In genomic region chr7:35741858-35742257, GRCm38 (mm10) we compare ENCODE assay signal across 20 mouse cellular contexts. TPM values are rescaled to one million over a fixed set of nuclear protein-coding genes. Genes with fewer than 3 reads are reported as not detected.
DNase-seq lines count a peak whose midpoint lies in the region; ATAC-seq and TF ChIP-seq lines count a peak whose summit lies in the region.
"Had no signal": no experiment of that assay in that cellular context is flagged by ENCODE, and none has a peak within 500 bp of the region (broad histone marks: within the 10 kb centered on the region; RNA-seq: fewer than 3 reads in every experiment).

No protein-coding gene starts in this region.

- 77% methylated on average over 5 of the region's 5 CpGs for WGBS in hindbrain, embryonic 13.5 days
- 76% methylated on average over 5 of the region's 5 CpGs for WGBS in hindbrain, embryonic 14.5 days
- WGBS in stomach, postnatal 0 days, result 66% methylated on average over 5 of the region's 5 CpGs
- 71% methylated on average over 5 of the region's 5 CpGs for WGBS in liver, postnatal 0 days (ENCODE audit: insufficient replicate concordance)

- peaks cover 80% of the 10 kb centered on the region for H3K36me3 ChIP-seq in hindbrain, embryonic 13.5 days
- peaks cover 47% of the 10 kb centered on the region for H3K36me3 ChIP-seq in hindbrain, embryonic 14.5 days (replicated peaks; ENCODE audit: control insufficient read depth, insufficient read depth)
- H3K36me3 ChIP-seq in stomach, postnatal 0 days (ENCODE audit: control insufficient read depth, insufficient read depth, low read length), result no peaks in the 10 kb centered on the region
- H3K36me3 ChIP-seq in liver, postnatal 0 days (replicated peaks; ENCODE audit: insufficient read depth, low read length), result no peaks in the 10 kb centered on the region

- no peak for TF ChIP-seq EP300 in stomach, postnatal 0 days (optimal IDR thresholded peaks at IDR 0.05)
- TF ChIP-seq EP300 in liver, postnatal 0 days (IDR thresholded peaks at IDR 0.05; ENCODE audit: low read depth), result no peak

- TF ChIP-seq CTCF in stomach, postnatal 0 days (IDR thresholded peaks at IDR 0.05; ENCODE audit: low read depth), result no peak
- TF ChIP-seq CTCF in liver, postnatal 0 days (IDR thresholded peaks at IDR 0.05; ENCODE audit: low read depth), result no peak

- H3K4me1 ChIP-seq in hindbrain, embryonic 13.5 days (replicated peaks), result peaks cover 3% of the 10 kb centered on the region; the same call in 1 of the 2 replicates
- no peaks in the 10 kb centered on the region for H3K4me1 ChIP-seq in hindbrain, embryonic 14.5 days (replicated peaks; ENCODE audit: control insufficient read depth, insufficient read depth, low read length)
- no peaks in the 10 kb centered on the region for H3K4me1 ChIP-seq in stomach, postnatal 0 days (replicated peaks; ENCODE audit: control insufficient read depth, insufficient read depth)
- peaks cover 3% of the 10 kb centered on the region; the same call in 1 of the 2 replicates for H3K4me1 ChIP-seq in liver, postnatal 0 days (ENCODE audit: insufficient read depth)
- H3K4me1 ChIP-seq: embryonic facial prominence, embryonic 12.5 days; heart, embryonic 12.5 days; hindbrain, embryonic 10.5 days had no signal

- no peak overlapping the region for H3K9ac ChIP-seq in hindbrain, embryonic 13.5 days
- no peak overlapping the region for H3K9ac ChIP-seq in hindbrain, embryonic 14.5 days
- peak overlapping the region; percentile 18; the same call in 1 of the 2 replicates for H3K9ac ChIP-seq in stomach, postnatal 0 days (ENCODE audit: low read length)
- H3K9ac ChIP-seq in liver, postnatal 0 days (replicated peaks), result no peak overlapping the region
- H3K9ac ChIP-seq: embryonic facial prominence, embryonic 12.5 days; forebrain, embryonic 12.5 days; heart, embryonic 12.5 days had no signal

- no peaks in the 10 kb centered on the region for H3K9me3 ChIP-seq in hindbrain, embryonic 13.5 days
- no peaks in the 10 kb centered on the region for H3K9me3 ChIP-seq in hindbrain, embryonic 14.5 days (ENCODE audit: control insufficient read depth, low read length)
- no peaks in the 10 kb centered on the region for H3K9me3 ChIP-seq in stomach, postnatal 0 days (ENCODE audit: control insufficient read depth, low read length)
- no peaks in the 10 kb centered on the region; the same call in 1 of the 2 replicates for H3K9me3 ChIP-seq in liver, postnatal 0 days (ENCODE audit: low read length)
- H3K9me3 ChIP-seq: G1E had no signal

- ATAC-seq in hindbrain, embryonic 13.5 days (ENCODE audit: low FRiP score), result no peak
- no peak for ATAC-seq in hindbrain, embryonic 14.5 days (ENCODE audit: low FRiP score)
- ATAC-seq in stomach, postnatal 0 days (ENCODE audit: low FRiP score, low TSS enrichment), result no peak
- ATAC-seq in liver, postnatal 0 days, result no peak
- ATAC-seq: hindbrain, embryonic 16.5 days had no signal

- no peaks in the 10 kb centered on the region for H3K27me3 ChIP-seq in hindbrain, embryonic 13.5 days
- no peaks in the 10 kb centered on the region for H3K27me3 ChIP-seq in hindbrain, embryonic 14.5 days (ENCODE audit: control insufficient read depth, insufficient read depth, low read length)
- H3K27me3 ChIP-seq in stomach, postnatal 0 days (ENCODE audit: control insufficient read depth, insufficient read depth, low read length), result no peaks in the 10 kb centered on the region
- no peaks in the 10 kb centered on the region for H3K27me3 ChIP-seq in liver, postnatal 0 days (ENCODE audit: insufficient read depth, low read length)
- H3K27me3 ChIP-seq: embryonic facial prominence, embryonic 12.5 days; forebrain, embryonic 12.5 days; heart, embryonic 12.5 days had no signal

- peak overlapping the region; percentile 8; the same call in 1 of the 2 replicates for H3K27ac ChIP-seq in hindbrain, embryonic 13.5 days
- H3K27ac ChIP-seq in hindbrain, embryonic 14.5 days, result no peak overlapping the region
- H3K27ac ChIP-seq in stomach, postnatal 0 days (replicated peaks), result peak overlapping the region; percentile 71
- no peak overlapping the region for H3K27ac ChIP-seq in liver, postnatal 0 days (ENCODE audit: low read depth)
- H3K27ac ChIP-seq: embryonic facial prominence, embryonic 12.5 days; forebrain, embryonic 12.5 days; gastrocnemius, adult 2 months; hindbrain, embryonic 10.5 days had no signal

- no peak overlapping the region for H3K4me3 ChIP-seq in hindbrain, embryonic 13.5 days
- no peak overlapping the region for H3K4me3 ChIP-seq in hindbrain, embryonic 14.5 days (replicated peaks; ENCODE audit: low read length)
- H3K4me3 ChIP-seq in stomach, postnatal 0 days (ENCODE audit: low read depth, low read length), result no peak overlapping the region
- H3K4me3 ChIP-seq in liver, postnatal 0 days (ENCODE audit: low read depth, low read length), result no peak overlapping the region
- H3K4me3 ChIP-seq: embryonic facial prominence, embryonic 12.5 days; forebrain, embryonic 12.5 days; gastrocnemius, adult 2 months; heart, embryonic 12.5 days; hindbrain, embryonic 10.5 days had no signal

- DNase-seq in hindbrain, embryonic 14.5 days (ENCODE audit: low spot score), result no peak
- peak; percentile 23 for DNase-seq in 416B (ENCODE audit: low read depth)
- DNase-seq in brain, adult 2 months (ENCODE audit: low read depth, low spot score), result peak; percentile 51
- no peak for DNase-seq in stomach, postnatal 0 days (ENCODE audit: low spot score)
- DNase-seq in liver, postnatal 0 days, result no peak
- DNase-seq: adrenal gland, adult 8-10 months; adrenal gland, postnatal 36 days; B cell, adult 2 months; cerebellum, adult 11 months; cerebellum, adult 8-10 months; cerebellum, postnatal 25 days; gastrocnemius, adult 2 months; gastrocnemius, postnatal 25 days had no signal

- H3K4me2 ChIP-seq in hindbrain, embryonic 13.5 days, result no peak overlapping the region
- no peak overlapping the region for H3K4me2 ChIP-seq in hindbrain, embryonic 14.5 days (replicated peaks)
- H3K4me2 ChIP-seq in stomach, postnatal 0 days (replicated peaks; ENCODE audit: low read depth), result no peak overlapping the region
- H3K4me2 ChIP-seq in liver, postnatal 0 days (ENCODE audit: low read depth, low read length), result no peak overlapping the region
- H3K4me2 ChIP-seq: embryonic facial prominence, embryonic 12.5 days; forebrain, embryonic 12.5 days; heart, embryonic 12.5 days had no signal

RNA-seq across cellular contexts. Expression of gene Dpy19l3, which starts 12.4 kb away (rescaled TPM):
- polyA plus RNA-seq in hindbrain, embryonic 13.5 days (2015; fragmentation: Nextera tagmentation; extraction: Ambion mirVana), result 36.4 and 42.5 TPM in 2 replicates
- polyA plus RNA-seq in hindbrain, embryonic 14.5 days (2014; fragmentation: Nextera tagmentation; extraction: Ambion mirVana), result 57.5 and 61.0 TPM in 2 replicates
- polyA plus RNA-seq in stomach, postnatal 0 days (2015; fragmentation: Nextera tagmentation; extraction: Ambion mirVana), result 7.9 and 9.0 TPM in 2 replicates
- 6.0 and 8.1 TPM in 2 replicates for polyA plus RNA-seq in liver, postnatal 0 days (2015; fragmentation: Nextera tagmentation; extraction: Ambion mirVana)

Comparison
In these comparisons a context has a peak if more than half of its experiments do, and no peak if none do; other contexts are left out.
1. H3K27ac ChIP-seq: peak in hindbrain, embryonic 13.5 days (single experiment) and stomach, postnatal 0 days (single experiment); none in hindbrain, embryonic 14.5 days (single experiment) and liver, postnatal 0 days (single experiment).
2. DNase-seq: peak in 416B (single experiment) and brain, adult 2 months (single experiment); none in hindbrain, embryonic 14.5 days (single experiment), stomach, postnatal 0 days (single experiment) and liver, postnatal 0 days (single experiment).